Mouse (Mus musculus) ovary, postnatal 14 days (tissue): ENCODE measurements at regions not wholly inside any gene's neighbourhood (a gene's known extent, or its start where the extent isn't known, plus 50 kb on each side); places are given as distances from the start of the nearest gene placed in this dataset.

Source experiments
- DNase-seq: peaks from one replicate; pipeline ENCODE4 v3.0.0; 2022; ENCODE audit warnings: low spot score

GRCm38 (mm10) chr1:158161533-158161932 lies 194.6 kb downstream of the Brinp2 start:
- no peak for DNase-seq

- DNase-seq: no peak
Observed at GRCm38 (mm10) chr1:158163411-158163810, 192.7 kb downstream of the Brinp2 start.

- no peak for DNase-seq
Observed at GRCm38 (mm10) chr1:158170006-158170405, 186.1 kb downstream of the Brinp2 start.

GRCm38 (mm10) chr1:158180095-158180494 lies 176.0 kb downstream of the Brinp2 start:
- no peak for DNase-seq

- no peak for DNase-seq
Observed at GRCm38 (mm10) chr1:158181296-158181695, 174.8 kb downstream of the Brinp2 start.

GRCm38 (mm10) chr1:158187651-158188050 lies 168.5 kb downstream of the Brinp2 start:
- no peak for DNase-seq

GRCm38 (mm10) chr1:158192841-158193551 lies 163.1 kb downstream of the Brinp2 start:
- DNase-seq: no peak

- DNase-seq: no peak
Observed at GRCm38 (mm10) chr1:158193968-158194565, 162.1 kb downstream of the Brinp2 start.
